Mouse (Mus musculus): ENCODE data around the gene Slco2a1. TPM values are rescaled to one million over a fixed set of nuclear protein-coding genes. Genes with fewer than 3 reads are reported as not detected.
"Not testable (repeated sequence)": the region's sequence is repeated elsewhere in the genome, so short reads cannot be mapped to it uniquely, and the experiment has no call there.

Slco2a1 gene
- polyA plus RNA-seq, 1 experiment from 2014 or later: 0.81 TPM

DNA sequence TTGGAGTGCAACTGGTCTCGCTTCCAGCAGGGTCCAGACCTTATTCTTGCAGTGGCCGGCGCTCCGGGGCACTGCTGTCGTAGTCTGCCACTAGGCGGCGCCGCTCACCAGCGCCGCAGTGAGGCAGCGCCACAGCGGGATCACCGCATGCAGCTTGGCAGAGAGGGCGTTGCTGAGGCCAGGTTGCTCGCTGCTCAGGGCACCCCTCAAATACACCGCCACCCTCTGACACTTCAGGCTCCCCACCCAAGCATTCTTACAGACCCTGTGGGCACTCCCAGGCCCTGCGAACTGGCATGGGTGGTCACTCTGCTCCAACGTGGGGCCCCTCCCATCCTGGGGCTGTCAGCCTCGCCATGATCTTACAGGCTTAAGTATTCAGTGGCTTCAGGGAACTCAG lies 103.7 kb downstream of the Slco2a1 start:
- Histone ChIP-seq H3K27ac (no peak overlapping the region), H3K36me3 (no peaks in the 10 kb centered on the region), H3K9ac (replicated peaks) (peak overlapping the region; percentile 73), H3K4me3 (replicated peaks) (peak overlapping the region; percentile 50), H3K4me2 (replicated peaks) (peak overlapping the region; percentile 87), H3K9me3 (no peaks in the 10 kb centered on the region), H3K27me3 (0 out of 2 replicates have a peak, but pooled peaks cover 4% of the 10 kb centered on the region), H3K4me1 (replicated peaks) (peaks cover 8% of the 10 kb centered on the region)
- ATAC-seq: peak; percentile 94
- WGBS: under 1% methylated on average over 19 of the region's 19 CpGs

DNA sequence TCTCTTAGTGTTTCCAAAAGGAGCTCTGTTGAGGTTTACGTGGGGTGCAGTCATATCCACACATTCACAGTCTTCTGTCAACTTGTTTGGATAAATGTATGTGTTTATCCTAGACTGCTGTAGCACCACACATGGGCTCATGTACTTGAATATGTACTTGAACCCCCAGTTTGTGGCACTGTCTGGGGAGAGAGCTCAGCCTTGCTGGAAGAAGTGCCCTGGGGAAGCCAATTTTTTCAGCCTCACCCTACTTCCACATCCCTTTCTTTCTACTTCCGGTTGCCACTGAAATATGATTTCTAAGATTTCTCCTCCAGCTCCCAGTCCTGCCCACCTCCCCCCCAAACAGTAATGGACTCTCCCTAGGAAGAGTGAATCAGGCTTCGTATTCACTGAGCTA lies 105.2 kb downstream of the Slco2a1 start:
- Histone ChIP-seq H3K9ac (replicated peaks) (no peak overlapping the region), H3K27ac (no peak overlapping the region), H3K36me3 (no peaks in the 10 kb centered on the region), H3K4me1 (replicated peaks) (peaks cover 8% of the 10 kb centered on the region), H3K4me3 (replicated peaks) (no peak overlapping the region), H3K27me3 (0 out of 2 replicates have a peak, but pooled peaks cover 4% of the 10 kb centered on the region), H3K4me2 (replicated peaks) (no peak overlapping the region), H3K9me3 (no peaks in the 10 kb centered on the region)
- no peak for ATAC-seq
- WGBS: 84% methylated on average over 3 of the region's 3 CpGs

DNA sequence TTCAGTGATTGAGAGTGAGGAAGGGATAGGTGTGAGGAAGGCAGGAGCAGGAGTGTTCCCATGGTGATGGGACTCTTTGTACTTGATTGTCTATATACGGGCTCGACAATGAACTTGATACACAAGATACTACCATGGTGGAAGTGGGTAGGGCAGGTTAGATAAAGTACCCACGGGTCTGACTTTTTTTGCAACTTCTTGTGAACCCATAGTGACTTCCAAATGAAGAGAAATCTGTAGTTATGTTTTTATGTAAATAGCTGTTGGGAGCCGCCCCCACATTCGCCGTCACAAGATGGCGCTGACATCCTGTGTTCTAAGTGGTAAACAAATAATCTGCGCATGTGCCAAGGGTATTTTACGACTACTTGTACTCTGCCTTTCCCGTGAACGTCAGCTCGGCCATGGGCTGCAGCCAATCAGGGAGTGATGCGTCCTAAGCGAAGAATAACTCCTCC lies 119.9 kb downstream of the Slco2a1 start:
- H3K36me3 ChIP-seq; H3K27me3 ChIP-seq; H3K9ac ChIP-seq (replicated peaks); H3K9me3 ChIP-seq: not testable (repeated sequence)
- WGBS: 19% methylated on average over 10 of the region's 14 CpGs
- H3K27ac ChIP-seq: 0 out of 2 replicates have a peak overlapping the region, but pooled peaks have one; percentile 56
- peak overlapping the region; percentile 49 for H3K4me2 ChIP-seq (replicated peaks)
- peak overlapping the region; percentile 40 for H3K4me3 ChIP-seq (replicated peaks)
- peak; percentile 56 for ATAC-seq
- peaks cover 27% of the 10 kb centered on the region for H3K4me1 ChIP-seq (replicated peaks)

GRCm38 (mm10) chr9:103108943-103109670 lies 120.6 kb downstream of the Slco2a1 start:
- Histone ChIP-seq H3K4me3 (replicated peaks) (peak overlapping the region; percentile 45), H3K4me2 (replicated peaks) (peak overlapping the region; percentile 70), H3K9me3 (no peaks in the 10 kb centered on the region), H3K36me3 (no peaks in the 10 kb centered on the region), H3K9ac (replicated peaks) (peak overlapping the region; percentile 54; the same call in 1 of the 2 replicates), H3K27ac (peak overlapping the region; percentile 30; the same call in 1 of the 2 replicates), H3K4me1 (replicated peaks) (peaks cover 35% of the 10 kb centered on the region), H3K27me3 (0 out of 2 replicates have a peak, but pooled peaks cover 3% of the 10 kb centered on the region)
- no peak for ATAC-seq
- WGBS: 41% methylated on average over 18 of the region's 18 CpGs

DNA sequence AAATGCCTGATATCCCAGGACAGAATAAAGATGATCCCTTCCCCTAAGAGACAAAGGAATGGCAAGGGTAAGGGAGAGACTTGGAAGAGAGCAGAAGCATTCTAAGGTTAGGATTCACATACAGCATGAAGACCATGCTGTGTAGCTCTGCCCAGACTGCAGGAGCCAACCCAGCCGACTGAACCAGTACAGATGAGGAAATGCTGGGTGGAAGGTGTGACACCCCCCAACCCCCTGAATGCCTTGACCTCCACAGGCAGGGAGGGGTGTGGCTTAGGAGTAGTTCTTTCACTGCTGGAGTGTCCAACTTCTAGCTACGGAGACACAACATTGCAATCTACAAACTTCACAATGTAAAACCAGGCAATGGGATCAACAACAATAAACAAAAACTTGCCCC lies 121.4 kb downstream of the Slco2a1 start:
- 88% methylated on average over 2 of the region's 2 CpGs for WGBS
- H3K9me3 ChIP-seq: no peaks in the 10 kb centered on the region
- 0 out of 2 replicates have a peak, but pooled peaks cover 1% of the 10 kb centered on the region for H3K36me3 ChIP-seq
- H3K4me1 ChIP-seq (replicated peaks): peaks cover 43% of the 10 kb centered on the region
- H3K4me3 ChIP-seq (replicated peaks): no peak overlapping the region
- 0 out of 2 replicates have a peak, but pooled peaks cover 3% of the 10 kb centered on the region for H3K27me3 ChIP-seq
- 0 out of 2 replicates have a peak overlapping the region, but pooled peaks have one; percentile 70 for H3K4me2 ChIP-seq (replicated peaks)
- no peak overlapping the region for H3K27ac ChIP-seq
- no peak overlapping the region for H3K9ac ChIP-seq (replicated peaks)
- ATAC-seq: no peak

DNA sequence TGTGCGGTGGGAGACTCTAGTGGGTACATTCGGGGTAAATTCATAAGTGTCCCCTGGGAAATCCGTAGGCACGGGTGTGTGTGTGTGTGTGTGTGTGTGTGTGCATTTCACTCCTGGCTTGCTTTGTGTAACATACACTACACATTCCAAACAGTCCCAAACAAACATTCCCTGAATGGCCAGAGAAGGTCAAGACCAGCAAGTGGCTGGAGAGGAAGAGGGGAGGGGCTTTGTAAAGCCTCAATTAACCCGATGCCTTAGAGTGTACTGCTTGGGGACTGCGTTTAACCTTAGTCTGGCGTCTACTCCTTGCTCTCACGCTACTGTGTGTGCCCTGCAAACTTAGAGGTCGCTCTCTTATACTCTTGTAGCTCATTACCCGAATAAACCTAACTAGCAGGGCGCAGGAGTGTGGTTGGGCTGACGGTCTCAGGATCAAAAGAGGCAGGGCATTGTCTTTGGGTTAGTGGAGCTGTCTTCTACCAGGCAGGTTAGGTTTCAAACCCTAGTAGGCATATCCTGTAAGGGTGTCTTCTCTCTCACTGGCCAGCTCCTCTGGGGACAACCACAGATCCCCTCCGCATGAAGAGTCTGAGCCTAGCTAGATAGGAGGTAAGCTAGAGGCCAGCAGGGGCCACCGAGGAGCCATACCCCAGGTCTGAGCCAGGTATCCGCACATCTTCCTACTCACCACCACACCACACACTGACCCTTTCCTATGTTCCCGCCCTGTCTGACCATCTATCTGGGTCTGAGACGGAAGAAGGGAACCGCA lies 122.4 kb downstream of the Slco2a1 start:
- Histone ChIP-seq H3K4me2 (replicated peaks) (peak overlapping the region; percentile 92), H3K27ac (peak overlapping the region; percentile 97), H3K9me3 (no peaks in the 10 kb centered on the region), H3K4me3 (replicated peaks) (peak overlapping the region; percentile 92), H3K9ac (replicated peaks) (peak overlapping the region; percentile 96), H3K36me3 (0 out of 2 replicates have a peak, but pooled peaks cover 6% of the 10 kb centered on the region), H3K4me1 (replicated peaks) (peaks cover 53% of the 10 kb centered on the region), H3K27me3 (0 out of 2 replicates have a peak, but pooled peaks cover 3% of the 10 kb centered on the region)
- ATAC-seq: peak; percentile 31
- 19% methylated on average over 18 of the region's 18 CpGs for WGBS

DNA sequence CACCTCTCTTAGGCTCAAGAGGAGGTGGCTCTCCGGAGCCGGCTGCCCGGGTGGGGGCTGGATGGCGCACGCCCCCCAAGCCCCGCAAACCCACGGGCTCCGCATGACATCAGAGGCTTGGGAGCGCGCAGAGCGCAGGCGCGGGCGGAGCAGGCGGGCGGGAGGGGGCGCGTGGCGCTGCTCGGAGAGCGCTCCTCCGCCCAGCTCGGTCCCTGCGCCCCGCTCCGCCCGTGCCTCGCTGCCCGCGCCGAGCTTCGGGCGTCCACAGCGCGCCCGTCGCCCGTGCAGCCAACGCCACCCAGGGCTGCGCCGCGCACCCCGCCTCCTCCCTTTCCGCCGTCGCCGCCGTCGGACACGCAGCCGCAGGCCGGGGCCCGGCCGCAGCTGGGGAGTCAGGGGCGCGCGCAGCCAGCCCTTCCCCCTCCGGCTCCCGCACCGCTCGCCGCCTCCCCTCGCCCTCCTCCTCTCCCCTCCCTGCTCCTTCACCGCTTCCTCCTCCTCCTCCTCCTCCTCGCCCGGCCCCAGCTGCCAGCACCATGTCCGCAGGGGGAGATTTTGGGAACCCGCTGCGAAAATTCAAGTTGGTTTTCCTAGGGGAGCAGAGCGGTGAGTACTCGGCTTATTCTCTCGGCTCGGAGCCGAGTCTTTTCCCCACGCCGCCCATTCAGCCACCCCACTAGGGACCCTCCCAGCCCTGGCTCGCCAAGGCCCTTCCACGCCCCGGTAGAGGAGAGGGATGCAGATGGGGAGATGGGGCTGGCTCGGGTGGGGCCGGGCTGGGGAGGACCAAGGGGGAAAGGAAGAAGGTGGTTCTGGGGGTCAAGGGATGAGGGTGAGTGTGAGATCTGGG lies 123.3 kb downstream of the Slco2a1 start, which contains the start of gene Rab6b:
Gene Rab6b (plus strand): TSS at position 167 of the 850 bp plus-strand sequence.
- Histone ChIP-seq H3K27ac (peak within 1 kb of the TSS; percentile 97), H3K36me3 (0 out of 2 replicates have a peak, but pooled peaks cover 10% of the 10 kb centered on the region), H3K4me1 (replicated peaks) (peaks cover 60% of the 10 kb centered on the region), H3K9ac (replicated peaks) (peak within 1 kb of the TSS; percentile 96), H3K4me3 (replicated peaks) (peak within 1 kb of the TSS; percentile 92), H3K27me3 (0 out of 2 replicates have a peak, but pooled peaks cover 3% of the 10 kb centered on the region), H3K4me2 (replicated peaks) (peak within 1 kb of the TSS; percentile 92), H3K9me3 (no peaks in the 10 kb centered on the region)
- under 1% methylated on average over 70 of the region's 81 CpGs for WGBS
- peak; percentile 77 for ATAC-seq

DNA sequence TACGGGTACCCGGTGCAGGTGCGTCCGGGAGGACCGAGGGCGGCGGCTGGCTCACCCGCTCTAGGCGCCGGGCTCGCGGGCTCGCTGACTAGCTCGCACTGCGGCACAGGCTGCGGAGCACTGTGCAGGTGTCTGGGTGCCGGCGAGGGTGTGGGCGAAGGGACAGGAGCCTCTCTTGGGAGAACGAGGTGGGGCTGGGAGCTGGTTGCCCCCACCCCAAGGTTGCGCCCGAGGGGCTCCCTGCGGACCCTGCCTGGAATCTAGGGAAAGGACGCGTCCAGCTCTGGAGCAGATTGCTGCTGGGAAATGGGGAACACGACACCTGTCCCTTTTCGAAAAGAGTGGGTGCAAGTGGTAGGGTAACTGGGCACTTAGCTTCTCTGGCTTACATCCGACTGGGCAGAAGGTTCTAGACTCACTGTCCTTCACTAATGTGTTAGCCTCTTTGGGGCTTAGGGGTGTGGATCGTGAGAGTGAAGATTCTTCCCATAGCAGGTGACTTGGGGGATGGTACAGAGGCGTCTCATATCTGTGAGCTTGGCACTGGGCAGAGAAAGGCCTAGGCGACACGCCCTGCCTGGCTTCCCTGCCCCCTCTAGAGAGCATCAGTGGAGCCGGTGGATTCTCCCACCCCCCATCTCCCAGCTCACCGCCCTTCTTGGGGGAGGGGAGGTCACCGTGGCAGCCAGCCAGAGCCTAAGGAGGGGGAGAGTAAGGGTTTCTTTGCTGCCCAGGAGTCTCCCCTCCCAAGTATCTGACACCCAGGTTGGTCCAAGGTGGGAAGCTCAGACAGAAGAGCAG lies 124.2 kb downstream of the Slco2a1 start:
- peak; percentile 46 for ATAC-seq
- 1% methylated on average over 35 of the region's 35 CpGs for WGBS
- Histone ChIP-seq H3K4me3 (replicated peaks) (peak overlapping the region; percentile 92), H3K36me3 (0 out of 2 replicates have a peak, but pooled peaks cover 14% of the 10 kb centered on the region), H3K9ac (replicated peaks) (peak overlapping the region; percentile 96), H3K4me1 (replicated peaks) (peaks cover 69% of the 10 kb centered on the region), H3K27ac (peak overlapping the region; percentile 97), H3K27me3 (0 out of 2 replicates have a peak, but pooled peaks cover 3% of the 10 kb centered on the region), H3K9me3 (no peaks in the 10 kb centered on the region), H3K4me2 (replicated peaks) (peak overlapping the region; percentile 92)

DNA sequence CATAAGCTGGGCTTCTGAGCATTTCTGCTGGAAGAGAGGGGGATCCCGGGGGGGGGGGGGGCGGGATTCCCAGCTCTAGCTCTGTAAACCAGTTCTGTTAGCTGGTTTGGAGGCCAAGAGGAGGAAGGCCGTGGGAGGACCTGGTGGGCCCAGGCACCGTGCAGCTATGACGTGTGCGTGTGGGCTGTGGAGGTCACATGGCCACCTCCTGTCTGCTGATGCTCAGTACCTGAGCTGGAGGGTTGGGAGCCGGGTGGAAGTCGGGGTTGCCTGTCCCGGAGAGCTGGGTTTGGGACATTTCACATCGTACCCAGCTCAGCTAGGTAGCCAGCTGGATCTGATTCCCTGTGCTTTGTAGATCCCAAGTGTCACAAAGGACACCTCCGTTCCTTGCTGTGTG lies 124.8 kb downstream of the Slco2a1 start:
- WGBS: 29% methylated on average over 10 of the region's 11 CpGs
- Histone ChIP-seq H3K9ac (replicated peaks) (peak overlapping the region; percentile 96), H3K36me3 (0 out of 2 replicates have a peak, but pooled peaks cover 14% of the 10 kb centered on the region)

GRCm38 (mm10) chr9:103114326-103114725 lies 125.8 kb downstream of the Slco2a1 start:
- H3K9ac ChIP-seq (replicated peaks): peak overlapping the region; percentile 96; the same call in 1 of the 2 replicates
- H3K9me3 ChIP-seq: no peaks in the 10 kb centered on the region
- H3K36me3 ChIP-seq: 0 out of 2 replicates have a peak, but pooled peaks cover 14% of the 10 kb centered on the region
- peak overlapping the region; percentile 92 for H3K4me2 ChIP-seq (replicated peaks)
- 0 out of 2 replicates have a peak, but pooled peaks cover 3% of the 10 kb centered on the region for H3K27me3 ChIP-seq
- no peak for ATAC-seq
- WGBS: 80% methylated on average over 8 of the region's 8 CpGs
- H3K27ac ChIP-seq: no peak overlapping the region
- no peak overlapping the region for H3K4me3 ChIP-seq (replicated peaks)
- H3K4me1 ChIP-seq (replicated peaks): peaks cover 80% of the 10 kb centered on the region

More for the DNA sequence above, 124.8 kb downstream of the Slco2a1 start:
- Histone ChIP-seq H3K4me3 (replicated peaks) (peak overlapping the region; percentile 92), H3K4me2 (replicated peaks) (peak overlapping the region; percentile 92), H3K27ac (peak overlapping the region; percentile 97), H3K9me3 (no peaks in the 10 kb centered on the region), H3K4me1 (replicated peaks) (peaks cover 74% of the 10 kb centered on the region), H3K27me3 (0 out of 2 replicates have a peak, but pooled peaks cover 3% of the 10 kb centered on the region)
- no peak for ATAC-seq

Data from midbrain, embryonic 13.5 days (tissue).